Mouse (Mus musculus): Measurements from ENCODE around the gene Atad3a.

DNA sequence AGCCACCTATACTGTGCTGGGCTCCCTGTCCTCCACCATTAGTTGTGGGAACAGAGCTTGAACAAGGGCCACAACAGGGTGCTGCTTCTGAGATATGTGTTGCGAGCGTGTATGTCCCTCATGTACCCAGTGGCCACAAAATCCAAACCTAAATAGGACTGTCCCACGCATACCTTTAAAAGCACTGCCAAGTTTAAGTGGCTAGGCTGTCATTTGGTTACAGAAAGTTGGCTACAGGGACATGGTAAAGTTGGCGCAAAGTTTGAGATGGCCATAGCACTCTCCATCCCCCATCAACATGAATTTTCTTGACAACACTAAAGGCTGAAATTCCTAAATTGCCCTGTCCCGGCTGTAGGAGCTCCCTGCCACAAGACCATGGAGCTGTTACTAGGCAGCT, 15.8 kb downstream of the Atad3a start:
- TF ChIP-seq CTCF (IDR thresholded peaks at IDR 0.05; ENCODE audit: low read depth, low read length) = no peak
- no peak for TF ChIP-seq POLR2A (IDR thresholded peaks at IDR 0.05; ENCODE audit: insufficient read depth, low read length)
